Mouse (Mus musculus): Measurements from ENCODE around the gene Sfrp5. TPM values are rescaled to one million over a fixed set of nuclear protein-coding genes. Genes with fewer than 3 reads are reported as not detected.
A peak's percentile ranks its signal among the peaks of the same experiment; 100 is the strongest.

Gene Sfrp5
- total and polyA plus RNA-seq, 2 experiments from 2014 or later = 2.8 to 3.8 TPM

DNA sequence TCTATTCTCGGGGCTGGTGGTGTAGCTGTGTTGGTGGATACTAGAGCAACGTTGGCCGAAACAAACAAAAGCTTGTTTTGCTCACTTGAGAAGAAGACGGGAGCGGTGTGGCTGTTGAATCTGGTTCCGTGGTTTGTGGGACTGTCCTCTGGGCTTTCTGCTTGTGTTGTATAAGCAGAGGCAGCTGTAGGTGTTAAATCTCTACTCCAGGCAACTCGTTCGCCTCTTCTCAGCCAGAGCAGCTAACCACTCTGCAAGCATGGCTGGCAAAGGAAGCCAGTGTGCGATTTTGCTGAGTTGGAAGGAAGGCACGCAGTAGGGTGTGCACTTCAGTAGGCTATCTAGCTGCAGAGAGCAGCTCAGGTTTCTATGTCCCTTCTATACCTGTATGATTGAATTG lies 24.4 kb upstream of the Sfrp5 start:
- H3K27ac ChIP-seq (ENCODE audit: low read depth, low read length) = no peak overlapping the region
- H3K4me3 ChIP-seq (ENCODE audit: low read depth, low read length) = no peak overlapping the region
- DNase-seq (ENCODE audit: low spot score) (no peak), ATAC-seq (ENCODE audit: low FRiP score) (no peak)
- H3K4me1 ChIP-seq (ENCODE audit: insufficient read depth, low read length) = no peaks in the 10 kb centered on the region
- H3K36me3 ChIP-seq (ENCODE audit: insufficient read depth, low read length) = no peaks in the 10 kb centered on the region
- H3K27me3 ChIP-seq (ENCODE audit: insufficient read depth, low read length) = no peaks in the 10 kb centered on the region
- no peak overlapping the region for H3K9ac ChIP-seq (replicated peaks; ENCODE audit: low read length, poor library complexity, severe bottlenecking)
- H3K9me3 ChIP-seq (ENCODE audit: low read length) = no peaks in the 10 kb centered on the region
- WGBS = 74% methylated on average over 10 of the region's 10 CpGs
- TF ChIP-seq CTCF (IDR thresholded peaks at IDR 0.05) = no peak
- no peak overlapping the region for H3K4me2 ChIP-seq (ENCODE audit: low read depth, low read length, poor library complexity, severe bottlenecking)

GRCm38 (mm10) chr19:42217374-42217763 lies 15.3 kb upstream of the Sfrp5 start:
- no peak overlapping the region for H3K27ac ChIP-seq (ENCODE audit: low read depth, low read length)
- no peaks in the 10 kb centered on the region for H3K4me1 ChIP-seq (ENCODE audit: insufficient read depth, low read length)
- no peak overlapping the region for H3K4me2 ChIP-seq (ENCODE audit: low read depth, low read length, poor library complexity, severe bottlenecking)
- no peak overlapping the region for H3K9ac ChIP-seq (replicated peaks; ENCODE audit: low read length, poor library complexity, severe bottlenecking)
- TF ChIP-seq CTCF (IDR thresholded peaks at IDR 0.05) = peak; percentile 91
- DNase-seq (ENCODE audit: low spot score) (peak; percentile 66), ATAC-seq (ENCODE audit: low FRiP score) (peak; percentile 60; the same call in 1 of the 2 replicates)
- WGBS = 21% methylated on average over 2 of the region's 2 CpGs
- H3K9me3 ChIP-seq (ENCODE audit: low read length) = no peaks in the 10 kb centered on the region
- no peaks in the 10 kb centered on the region for H3K27me3 ChIP-seq (ENCODE audit: insufficient read depth, low read length)
- H3K4me3 ChIP-seq (ENCODE audit: low read depth, low read length) = no peak overlapping the region
- H3K36me3 ChIP-seq (ENCODE audit: insufficient read depth, low read length) = no peaks in the 10 kb centered on the region

- DNase-seq (ENCODE audit: low spot score) (no peak), ATAC-seq (ENCODE audit: low FRiP score) (peak; percentile 13; the same call in 1 of the 2 replicates)
- Histone ChIP-seq H3K4me3 (ENCODE audit: low read depth, low read length) (no peak overlapping the region), H3K9ac (replicated peaks; ENCODE audit: low read length, poor library complexity, severe bottlenecking) (no peak overlapping the region), H3K27me3 (ENCODE audit: insufficient read depth, low read length) (no peaks in the 10 kb centered on the region), H3K36me3 (ENCODE audit: insufficient read depth, low read length) (no peaks in the 10 kb centered on the region), H3K4me1 (ENCODE audit: insufficient read depth, low read length) (no peaks in the 10 kb centered on the region), H3K27ac (ENCODE audit: low read depth, low read length) (no peak overlapping the region), H3K4me2 (ENCODE audit: low read depth, low read length, poor library complexity, severe bottlenecking) (no peak overlapping the region), H3K9me3 (ENCODE audit: low read length) (no peaks in the 10 kb centered on the region)
- TF ChIP-seq CTCF (IDR thresholded peaks at IDR 0.05) = no peak
- WGBS = 65% methylated on average over 7 of the region's 7 CpGs
Measured at GRCm38 (mm10) chr19:42216699-42217373, 14.8 kb upstream of the Sfrp5 start.

GRCm38 (mm10) chr19:42214601-42215000 lies 12.5 kb upstream of the Sfrp5 start:
- no peak for ATAC-seq (ENCODE audit: low FRiP score)
- no peaks in the 10 kb centered on the region for H3K27me3 ChIP-seq (ENCODE audit: insufficient read depth, low read length)

GRCm38 (mm10) chr19:42211936-42212335 lies 9.9 kb upstream of the Sfrp5 start:
- ATAC-seq (ENCODE audit: low FRiP score) (no peak), DNase-seq (ENCODE audit: low spot score) (no peak)
- no peaks in the 10 kb centered on the region for H3K36me3 ChIP-seq (ENCODE audit: insufficient read depth, low read length)
- no peak overlapping the region for H3K4me3 ChIP-seq (ENCODE audit: low read depth, low read length)
- no peaks in the 10 kb centered on the region for H3K9me3 ChIP-seq (ENCODE audit: low read length)
- no peaks in the 10 kb centered on the region for H3K4me1 ChIP-seq (ENCODE audit: insufficient read depth, low read length)
- H3K27ac ChIP-seq (ENCODE audit: low read depth, low read length) = no peak overlapping the region
- no peak overlapping the region for H3K4me2 ChIP-seq (ENCODE audit: low read depth, low read length, poor library complexity, severe bottlenecking)
- H3K9ac ChIP-seq (replicated peaks; ENCODE audit: low read length, poor library complexity, severe bottlenecking) = no peak overlapping the region
- WGBS = 57% methylated on average over 8 of the region's 8 CpGs
- no peak for TF ChIP-seq CTCF (IDR thresholded peaks at IDR 0.05)
- H3K27me3 ChIP-seq (ENCODE audit: insufficient read depth, low read length) = no peaks in the 10 kb centered on the region

More at GRCm38 (mm10) chr19:42214601-42215000, 12.5 kb upstream of the Sfrp5 start:
- no peaks in the 10 kb centered on the region for H3K36me3 ChIP-seq (ENCODE audit: insufficient read depth, low read length)
- no peak for DNase-seq (ENCODE audit: low spot score)
- 87% methylated on average over 2 of the region's 2 CpGs for WGBS
- H3K4me2 ChIP-seq (ENCODE audit: low read depth, low read length, poor library complexity, severe bottlenecking) = no peak overlapping the region
- H3K9ac ChIP-seq (replicated peaks; ENCODE audit: low read length, poor library complexity, severe bottlenecking) = no peak overlapping the region
- TF ChIP-seq CTCF (IDR thresholded peaks at IDR 0.05) = no peak
- H3K4me3 ChIP-seq (ENCODE audit: low read depth, low read length) = no peak overlapping the region
- H3K27ac ChIP-seq (ENCODE audit: low read depth, low read length) = no peak overlapping the region
- H3K9me3 ChIP-seq (ENCODE audit: low read length) = no peaks in the 10 kb centered on the region
- no peaks in the 10 kb centered on the region for H3K4me1 ChIP-seq (ENCODE audit: insufficient read depth, low read length)

GRCm38 (mm10) chr19:42209976-42210375 lies 7.9 kb upstream of the Sfrp5 start:
- Histone ChIP-seq H3K9me3 (ENCODE audit: low read length) (no peaks in the 10 kb centered on the region), H3K4me3 (ENCODE audit: low read depth, low read length) (no peak overlapping the region), H3K27ac (ENCODE audit: low read depth, low read length) (no peak overlapping the region), H3K27me3 (ENCODE audit: insufficient read depth, low read length) (no peaks in the 10 kb centered on the region), H3K4me1 (ENCODE audit: insufficient read depth, low read length) (no peaks in the 10 kb centered on the region), H3K4me2 (ENCODE audit: low read depth, low read length, poor library complexity, severe bottlenecking) (no peak overlapping the region), H3K9ac (replicated peaks; ENCODE audit: low read length, poor library complexity, severe bottlenecking) (no peak overlapping the region), H3K36me3 (ENCODE audit: insufficient read depth, low read length) (no peaks in the 10 kb centered on the region)
- 67% methylated on average over 6 of the region's 6 CpGs for WGBS
- TF ChIP-seq CTCF (IDR thresholded peaks at IDR 0.05) = no peak
- no peak for ATAC-seq (ENCODE audit: low FRiP score)
- no peak for DNase-seq (ENCODE audit: low spot score)
